Mouse (Mus musculus): ENCODE results near the gene Synj1.

Gene Synj1

DNA sequence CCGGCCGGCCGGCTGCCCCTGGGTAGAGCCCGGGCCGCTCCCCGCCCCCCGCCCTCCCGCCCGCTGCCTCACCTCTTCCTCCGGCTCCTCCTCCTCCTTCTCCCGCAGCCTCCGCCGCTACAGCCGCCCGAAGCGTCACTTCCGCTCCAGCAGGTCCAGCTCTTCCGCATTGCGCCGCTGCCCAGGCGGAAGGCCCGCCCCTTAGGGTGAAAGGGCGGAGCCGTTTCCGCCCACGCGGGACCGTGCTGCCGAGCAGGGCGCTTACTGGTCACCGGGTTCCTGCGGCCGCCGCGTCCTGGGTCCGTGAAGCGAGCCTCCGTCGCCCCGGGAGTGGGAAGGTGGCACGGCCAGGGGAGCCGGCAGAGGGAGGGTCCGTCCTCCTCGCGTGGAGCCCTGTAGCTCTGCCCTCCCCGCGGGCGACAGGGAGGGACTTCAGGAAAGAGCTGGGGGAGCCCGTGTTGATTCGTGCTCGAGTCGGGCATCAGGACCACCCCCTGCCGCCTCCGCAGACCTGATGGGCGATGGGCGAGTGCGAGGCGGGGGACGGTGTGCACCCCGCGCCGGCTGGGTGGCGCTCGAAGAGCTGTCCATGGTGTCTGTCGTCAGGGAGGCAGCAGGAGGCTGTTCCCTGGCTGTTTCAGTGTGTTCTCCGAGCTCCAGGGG, at the start of gene Synj1:
Synj1 (minus strand) TSS at position 288 of the 663 bp plus-strand sequence.
- peak; percentile 94 for DNase-seq (ENCODE audit: low spot score)

DNA sequence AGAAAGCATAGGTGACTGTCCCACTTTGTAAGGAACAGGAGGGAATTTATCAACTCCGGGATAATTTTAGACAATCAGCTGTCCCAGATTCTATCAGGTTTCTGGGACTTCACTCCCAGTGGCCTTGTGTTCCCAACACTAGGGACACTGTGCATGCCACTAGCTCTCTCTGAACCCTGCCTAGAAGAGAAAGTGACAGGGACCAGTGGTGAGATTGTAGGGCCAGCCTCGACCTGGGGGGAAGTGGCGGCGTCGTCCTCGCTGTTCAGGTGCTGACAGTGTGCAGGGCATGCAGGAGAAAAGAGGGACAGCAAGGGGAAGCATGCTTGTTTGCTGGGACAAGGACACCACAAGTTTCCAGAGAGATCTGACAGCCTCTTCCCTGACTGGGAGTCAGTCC, 46.6 kb upstream of the Synj1 start:
- DNase-seq (ENCODE audit: low spot score), result no peak

- no peak for DNase-seq (ENCODE audit: low spot score)
Measured at GRCm38 (mm10) chr16:91057261-91057660, 46.2 kb upstream of the Synj1 start.

DNA sequence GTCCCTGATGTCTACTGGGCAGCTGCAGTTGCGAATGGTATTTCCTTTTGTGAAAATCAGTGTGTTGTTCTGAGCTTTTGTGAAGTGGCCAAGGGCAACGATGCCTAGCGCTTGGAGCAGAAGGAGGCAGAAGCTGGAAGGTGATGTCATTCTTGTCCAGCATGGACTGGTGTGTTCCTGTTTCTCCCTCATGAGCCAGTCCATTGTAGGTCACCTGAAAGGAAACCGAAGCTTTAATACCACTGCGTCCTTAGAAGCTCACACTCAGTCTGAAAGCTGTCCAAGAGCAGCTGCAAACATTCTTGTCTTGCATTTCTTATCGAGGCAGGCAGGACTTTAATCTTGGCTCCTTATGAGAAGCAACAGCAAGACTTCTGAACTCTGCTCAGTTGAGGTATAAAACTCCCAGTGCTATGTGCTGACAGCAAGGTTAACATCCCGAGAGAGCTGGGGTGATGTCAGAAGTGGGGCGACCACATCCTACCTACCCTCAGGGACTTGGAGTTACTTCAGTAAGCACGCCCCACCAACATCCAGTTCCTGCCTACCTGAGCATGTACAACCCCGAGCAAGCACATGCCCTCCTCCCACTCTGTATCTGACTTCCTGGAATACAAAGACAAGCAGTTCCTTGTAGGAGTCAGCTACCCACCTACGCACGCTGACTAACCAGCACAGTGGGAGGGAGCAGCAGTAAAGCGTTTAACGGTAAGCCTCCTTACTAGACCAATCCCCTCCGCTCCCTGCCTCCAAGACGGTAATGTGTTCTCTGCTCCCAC, 45.1 kb upstream of the Synj1 start:
- DNase-seq (ENCODE audit: low spot score), result peak; percentile 21

- no peak for DNase-seq (ENCODE audit: low spot score)
Measured at GRCm38 (mm10) chr16:91055150-91055549, 44.0 kb upstream of the Synj1 start.

GRCm38 (mm10) chr16:91053599-91053998, 42.5 kb upstream of the Synj1 start:
- no peak for DNase-seq (ENCODE audit: low spot score)

- peak; percentile 51 for DNase-seq (ENCODE audit: low spot score)
Measured at GRCm38 (mm10) chr16:91045511-91045910, 34.4 kb upstream of the Synj1 start.

DNA sequence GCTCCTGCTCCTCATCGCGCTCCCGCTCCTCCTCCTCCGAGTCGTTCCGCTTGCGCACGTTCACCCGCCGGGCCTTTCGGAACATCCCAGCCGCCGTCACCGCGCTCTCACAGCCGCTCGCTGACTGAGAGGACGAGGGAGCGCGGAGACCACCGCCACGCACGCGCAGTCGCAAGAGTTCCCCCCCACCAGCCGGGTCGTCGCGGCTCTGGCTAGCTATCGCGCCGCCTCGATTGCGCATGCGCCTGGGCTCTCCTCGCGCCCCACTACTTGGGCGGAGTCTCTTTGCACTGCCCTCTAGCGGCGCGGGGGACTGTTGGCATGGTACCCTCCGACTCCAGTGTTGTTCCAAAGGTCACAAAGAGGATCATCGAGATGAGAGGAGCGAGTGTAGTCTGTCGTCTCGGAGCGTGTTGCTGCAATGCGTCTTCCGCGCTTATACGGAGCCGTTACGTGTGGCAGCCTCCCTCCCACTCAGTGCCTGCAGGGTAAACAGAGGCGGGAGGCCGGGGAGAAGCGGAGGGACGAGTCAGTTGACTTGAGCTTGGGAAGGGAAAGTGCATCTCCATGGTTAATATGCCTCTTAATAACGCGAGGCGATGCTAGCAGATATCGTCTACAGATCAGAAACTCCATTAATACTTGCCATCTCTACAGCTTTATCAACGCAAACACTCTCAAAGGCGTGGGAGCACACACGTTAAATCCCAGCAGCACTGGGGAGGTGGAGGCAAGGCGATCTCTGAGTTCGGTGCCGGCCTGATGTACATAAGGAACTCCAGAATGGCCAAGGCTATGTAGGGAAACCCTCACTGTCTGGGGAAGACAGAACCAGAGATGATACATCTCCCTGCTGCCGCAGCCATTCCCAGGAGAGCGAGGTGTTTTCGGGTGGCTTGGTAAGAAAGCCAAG, 33.4 kb upstream of the Synj1 start, which contains the start of gene Paxbp1:
Paxbp1 (minus strand) TSS at position 274 of the 913 bp plus-strand sequence.
- peak; percentile 98 for DNase-seq (ENCODE audit: low spot score)

- peak; percentile 46 for DNase-seq (ENCODE audit: low spot score)
Measured at GRCm38 (mm10) chr16:91043461-91044248, 32.5 kb upstream of the Synj1 start.

GRCm38 (mm10) chr16:91042640-91043039, 31.5 kb upstream of the Synj1 start:
- no peak for DNase-seq (ENCODE audit: low spot score)

- DNase-seq (ENCODE audit: low spot score), result no peak
Measured at GRCm38 (mm10) chr16:91035866-91036265, 24.8 kb upstream of the Synj1 start.

GRCm38 (mm10) chr16:91030751-91031150, 19.6 kb upstream of the Synj1 start:
- DNase-seq (ENCODE audit: low spot score), result no peak

DNA sequence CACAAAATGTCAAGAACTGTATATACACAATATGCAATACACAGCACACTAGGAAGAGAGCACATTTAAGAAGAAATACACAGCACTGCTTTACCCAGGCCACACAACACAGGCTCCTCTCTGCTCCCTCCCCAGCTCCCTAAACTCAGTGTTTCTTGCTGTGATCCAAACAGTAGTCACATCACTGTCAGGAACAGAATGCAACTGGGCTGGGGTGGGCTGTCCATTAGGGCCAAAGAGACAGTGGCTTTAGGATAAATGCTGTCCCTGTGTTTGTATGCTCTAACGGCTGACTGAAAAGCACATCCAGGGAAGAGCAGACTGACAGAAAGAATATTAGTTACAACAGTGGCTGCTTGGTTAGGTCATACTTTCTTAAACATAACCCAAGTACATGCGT, 18.8 kb upstream of the Synj1 start:
- DNase-seq (ENCODE audit: low spot score), result no peak

- DNase-seq (ENCODE audit: low spot score), result no peak
Measured at GRCm38 (mm10) chr16:91029161-91029743, 18.1 kb upstream of the Synj1 start.

DNA sequence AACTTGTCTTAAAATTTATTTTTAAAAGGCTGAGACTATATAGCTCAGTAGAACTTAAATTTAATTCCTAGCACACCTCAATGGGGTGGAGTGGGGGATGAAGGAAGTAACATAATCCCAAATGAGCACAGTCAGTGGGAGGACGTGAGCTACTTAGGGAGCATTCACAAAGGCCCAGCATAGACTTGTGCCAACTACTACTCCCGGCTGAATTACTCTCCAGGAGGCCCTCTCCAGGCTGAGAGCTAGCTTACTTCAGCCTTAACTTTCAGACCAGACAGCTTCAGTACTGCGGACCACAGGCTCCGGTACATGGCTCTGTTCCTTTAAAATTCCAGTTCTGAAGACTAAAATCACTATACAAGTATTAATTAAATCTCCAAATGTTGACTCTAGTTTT, 15.2 kb upstream of the Synj1 start:
- no peak for DNase-seq (ENCODE audit: low spot score)

DNA sequence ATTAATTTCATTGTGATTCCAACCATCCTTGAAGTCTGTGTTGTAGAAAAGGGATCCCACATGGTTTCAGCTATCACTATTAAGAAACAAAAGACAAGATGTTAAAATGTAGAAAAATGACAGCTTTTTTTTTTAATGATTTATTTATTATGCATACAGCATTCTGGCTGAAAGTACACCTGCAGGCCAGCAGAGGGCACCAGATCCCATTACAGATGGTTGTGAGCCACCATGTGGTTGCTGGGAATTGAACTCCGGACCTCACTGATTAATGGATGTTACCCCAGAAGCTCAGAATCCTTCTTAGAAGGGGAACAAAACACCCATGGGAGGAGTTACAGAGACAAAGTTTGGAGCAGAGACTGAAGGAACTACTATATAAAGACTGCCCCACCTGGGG, 12.3 kb upstream of the Synj1 start:
- no peak for DNase-seq (ENCODE audit: low spot score)

DNA sequence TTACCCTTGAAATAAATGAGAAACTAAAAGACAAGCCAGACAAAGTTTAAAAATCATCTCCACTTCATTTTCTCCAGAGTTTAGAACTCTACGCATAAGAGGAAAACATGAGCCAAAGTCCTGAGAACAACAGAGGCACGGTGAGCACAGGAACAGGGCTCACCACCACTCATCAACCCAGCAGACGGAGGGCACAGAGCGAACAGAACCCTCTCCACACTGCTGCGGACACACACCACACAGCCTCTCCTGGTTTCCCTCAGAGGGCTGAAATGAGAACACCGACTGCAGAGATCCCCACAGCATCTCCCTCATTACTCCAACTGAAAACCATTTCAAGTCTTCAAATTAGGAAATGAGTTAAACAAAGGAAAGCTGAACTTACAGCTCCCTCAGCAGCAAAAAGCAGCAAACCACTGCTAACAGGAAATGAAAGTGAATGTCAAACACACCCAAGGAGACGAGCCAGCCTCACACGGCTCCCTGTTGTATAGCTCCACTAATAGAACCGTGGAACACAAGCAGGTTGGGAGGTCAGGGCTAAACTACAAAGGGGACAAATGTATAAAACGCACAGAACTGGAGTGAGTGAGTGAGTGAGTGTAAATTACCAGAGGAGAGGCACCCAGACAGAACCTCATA, 9.9 kb upstream of the Synj1 start:
- no peak for DNase-seq (ENCODE audit: low spot score)

- no peak for DNase-seq (ENCODE audit: low spot score)
Measured at GRCm38 (mm10) chr16:91019476-91019875, 8.4 kb upstream of the Synj1 start.

DNA sequence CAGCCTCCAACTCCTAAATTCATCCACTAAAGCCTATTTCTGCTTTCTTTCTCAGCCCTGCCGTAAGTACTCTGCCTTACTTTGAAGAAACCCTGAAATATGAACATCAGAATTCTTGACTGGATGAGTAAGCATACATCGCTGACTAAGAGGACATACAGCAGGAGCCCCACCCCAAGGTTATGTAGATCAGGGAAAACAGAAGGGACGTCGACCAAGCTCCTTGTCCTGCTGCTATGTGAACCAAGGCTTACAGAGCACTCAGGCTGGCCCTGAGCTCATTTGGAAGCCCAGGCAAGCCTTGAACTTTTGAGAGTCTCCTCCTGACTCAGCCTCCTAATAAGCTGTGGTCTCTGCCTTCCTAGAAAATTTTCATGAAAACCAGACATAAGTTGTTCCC, 4.7 kb upstream of the Synj1 start:
- DNase-seq (ENCODE audit: low spot score), result no peak

DNA sequence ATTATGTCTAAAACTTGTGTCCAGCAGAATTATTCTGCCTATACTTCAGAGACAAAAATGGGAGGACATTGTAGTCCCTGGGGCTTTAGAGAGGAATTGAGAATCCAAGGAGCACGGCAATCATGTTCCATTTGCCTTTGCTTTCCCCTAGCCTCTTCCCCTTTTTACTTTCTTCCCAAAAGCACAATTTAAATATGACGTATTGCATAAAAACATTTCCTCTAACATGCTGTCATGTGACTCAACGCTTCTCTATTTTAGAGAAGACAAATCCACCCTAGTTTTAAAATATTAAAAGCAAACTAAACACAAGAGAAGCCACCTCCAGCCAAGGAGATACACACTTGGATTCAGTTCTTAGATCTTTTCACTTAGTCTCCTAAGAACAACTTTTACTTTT, 739 bp upstream of the Synj1 start:
- DNase-seq (ENCODE audit: low spot score), result no peak

- no peak for DNase-seq (ENCODE audit: low spot score)
Measured at GRCm38 (mm10) chr16:91010581-91011020, 507 bp downstream of the Synj1 start.

Data from lung, postnatal 25 days (tissue).